Mouse (Mus musculus): ENCODE results near the gene Zfp322a. TPM values are rescaled to one million over a fixed set of nuclear protein-coding genes. Genes with fewer than 3 reads are reported as not detected.
"Not testable (repeated sequence)": the region's sequence is repeated elsewhere in the genome, so short reads cannot be mapped to it uniquely, and the experiment has no call there.

Zfp322a gene
- polyA plus RNA-seq, 1 experiment, result 4.3 TPM

- Histone ChIP-seq H3K4me2 (ENCODE audit: low read depth) (no peak overlapping the region), H3ac (ENCODE audit: control insufficient read depth, insufficient read length) (no peak overlapping the region), H3K36me3 (ENCODE audit: control insufficient read depth, insufficient read depth) (no peaks in the 10 kb centered on the region), H3K4me3 (no peak overlapping the region), H3K27me3 (ENCODE audit: control insufficient read depth, insufficient read depth, insufficient read length) (peaks cover 6% of the 10 kb centered on the region), H3K79me2 (ENCODE audit: control insufficient read depth, insufficient read depth) (no peaks in the 10 kb centered on the region)
- TF ChIP-seq MYOD1 (IDR thresholded peaks at IDR 0.05; ENCODE audit: control insufficient read depth in 1 of 3, insufficient read length in 2 of 3, low read depth in 2 of 3), result no peak
- no peak for TF ChIP-seq POLR2A (IDR thresholded peaks at IDR 0.05; ENCODE audit: insufficient read length, low read depth)
- TF ChIP-seq TCF12 (IDR thresholded peaks at IDR 0.05; ENCODE audit: insufficient read depth, poor library complexity, severe bottlenecking), result no peak
- TF ChIP-seq E2F4 (IDR thresholded peaks at IDR 0.05; ENCODE audit: insufficient read depth), result no peak
- TF ChIP-seq CEBPB (IDR thresholded peaks at IDR 0.05; ENCODE audit: insufficient read depth, poor library complexity, severe bottlenecking), result no peak
- no peak for TF ChIP-seq SRF (IDR thresholded peaks at IDR 0.05; ENCODE audit: control insufficient read depth, insufficient read length, low read depth)
- TF ChIP-seq MYOG (IDR thresholded peaks at IDR 0.05; ENCODE audit: control insufficient read depth in 1 of 3, insufficient read depth in 1 of 3, insufficient read length in 2 of 3, low read depth in 2 of 3), result no peak
- TF ChIP-seq REST (IDR thresholded peaks at IDR 0.05; ENCODE audit: insufficient read depth, insufficient read length), result no peak
- no peak for TF ChIP-seq POLR2AphosphoS2 (IDR thresholded peaks at IDR 0.05; ENCODE audit: insufficient read length, low read depth)
Observed at GRCm38 (mm10) chr13:23410632-23411031, 41.6 kb upstream of the Zfp322a start.

GRCm38 (mm10) chr13:23402626-23403025 lies 33.6 kb upstream of the Zfp322a start:
- Histone ChIP-seq H3K4me3 (peak overlapping the region; percentile 15), H3K27me3 (ENCODE audit: control insufficient read depth, insufficient read depth, insufficient read length) (no peaks in the 10 kb centered on the region), H3K79me2 (ENCODE audit: control insufficient read depth, insufficient read depth) (no peaks in the 10 kb centered on the region), H3K4me2 (ENCODE audit: low read depth) (no peak overlapping the region), H3ac (ENCODE audit: control insufficient read depth, insufficient read length) (no peak overlapping the region), H3K36me3 (ENCODE audit: control insufficient read depth, insufficient read depth) (no peaks in the 10 kb centered on the region)
- TF ChIP-seq CEBPB (IDR thresholded peaks at IDR 0.05; ENCODE audit: insufficient read depth, poor library complexity, severe bottlenecking) (no peak), E2F4 (IDR thresholded peaks at IDR 0.05; ENCODE audit: insufficient read depth) (no peak), REST (IDR thresholded peaks at IDR 0.05; ENCODE audit: insufficient read depth, insufficient read length) (no peak), POLR2AphosphoS2 (IDR thresholded peaks at IDR 0.05; ENCODE audit: insufficient read length, low read depth) (no peak), MYOG (IDR thresholded peaks at IDR 0.05; ENCODE audit: control insufficient read depth in 1 of 3, insufficient read depth in 1 of 3, insufficient read length in 2 of 3, low read depth in 2 of 3) (no peak)

GRCm38 (mm10) chr13:23401683-23402527 lies 32.9 kb upstream of the Zfp322a start:
- no peak for TF ChIP-seq TCF3 (IDR thresholded peaks at IDR 0.05; ENCODE audit: insufficient read length, low read depth)
- TF ChIP-seq TCF12 (IDR thresholded peaks at IDR 0.05; ENCODE audit: insufficient read depth, poor library complexity, severe bottlenecking), result no peak
- peak; percentile 46 for TF ChIP-seq SRF (IDR thresholded peaks at IDR 0.05; ENCODE audit: control insufficient read depth, insufficient read length, low read depth)
- no peak for TF ChIP-seq REST (IDR thresholded peaks at IDR 0.05; ENCODE audit: insufficient read depth, insufficient read length)
- TF ChIP-seq CEBPB (IDR thresholded peaks at IDR 0.05; ENCODE audit: insufficient read depth, poor library complexity, severe bottlenecking), result no peak
- TF ChIP-seq POLR2AphosphoS2 (IDR thresholded peaks at IDR 0.05; ENCODE audit: insufficient read length, low read depth), result no peak
- TF ChIP-seq USF1 (IDR thresholded peaks at IDR 0.05; ENCODE audit: low read depth), result no peak
- peak; percentile 49 for TF ChIP-seq MAX (IDR thresholded peaks at IDR 0.05; ENCODE audit: low read depth)
- TF ChIP-seq MYOG (IDR thresholded peaks at IDR 0.05; ENCODE audit: control insufficient read depth in 1 of 3, insufficient read depth in 1 of 3, insufficient read length in 2 of 3, low read depth in 2 of 3), result no peak
- Histone ChIP-seq H3K4me2 (ENCODE audit: low read depth) (peak overlapping the region; percentile 91), H3K36me3 (ENCODE audit: control insufficient read depth, insufficient read depth) (no peaks in the 10 kb centered on the region), H3K4me3 (peak overlapping the region; percentile 15), H3K79me2 (ENCODE audit: control insufficient read depth, insufficient read depth) (no peaks in the 10 kb centered on the region), H3ac (ENCODE audit: control insufficient read depth, insufficient read length) (no peak overlapping the region), H3K27me3 (ENCODE audit: control insufficient read depth, insufficient read depth, insufficient read length) (no peaks in the 10 kb centered on the region)

GRCm38 (mm10) chr13:23400771-23401682 lies 32.0 kb upstream of the Zfp322a start:
- peak overlapping the region; percentile 91 for H3K4me2 ChIP-seq (ENCODE audit: low read depth)
- H3ac ChIP-seq (ENCODE audit: control insufficient read depth, insufficient read length), result no peak overlapping the region
- H3K79me2 ChIP-seq (ENCODE audit: control insufficient read depth, insufficient read depth), result no peaks in the 10 kb centered on the region
- no peaks in the 10 kb centered on the region for H3K36me3 ChIP-seq (ENCODE audit: control insufficient read depth, insufficient read depth)
- TF ChIP-seq POLR2A (IDR thresholded peaks at IDR 0.05; ENCODE audit: insufficient read length, low read depth), result no peak
- no peak for TF ChIP-seq TCF3 (IDR thresholded peaks at IDR 0.05; ENCODE audit: insufficient read length, low read depth)
- no peak for TF ChIP-seq POLR2AphosphoS2 (IDR thresholded peaks at IDR 0.05; ENCODE audit: insufficient read length, low read depth)
- no peak for TF ChIP-seq USF1 (IDR thresholded peaks at IDR 0.05; ENCODE audit: low read depth)
- TF ChIP-seq E2F4 (IDR thresholded peaks at IDR 0.05; ENCODE audit: insufficient read depth), result no peak
- no peaks in the 10 kb centered on the region for H3K27me3 ChIP-seq (ENCODE audit: control insufficient read depth, insufficient read depth, insufficient read length)
- H3K4me3 ChIP-seq, result peak overlapping the region; percentile 15

- Histone ChIP-seq H3K27me3 (ENCODE audit: control insufficient read depth, insufficient read depth, insufficient read length) (peaks cover 13% of the 10 kb centered on the region), H3K4me3 (peak overlapping the region; percentile 45), H3K4me2 (ENCODE audit: low read depth) (peak overlapping the region; percentile 90), H3ac (ENCODE audit: control insufficient read depth, insufficient read length) (peak overlapping the region; percentile 77)
- H3K79me2 ChIP-seq (ENCODE audit: control insufficient read depth, insufficient read depth); H3K36me3 ChIP-seq (ENCODE audit: control insufficient read depth, insufficient read depth): not testable (repeated sequence)
Observed at GRCm38 (mm10) chr13:23396913-23397312, 27.9 kb upstream of the Zfp322a start.
